Mouse (Mus musculus) telencephalon, adult 2 months (tissue): ENCODE data around the gene Lzts2.

Source experiments
- DNase-seq: peaks from one replicate; pipeline ENCODE4 v3.0.0-alpha.2; 2011; ENCODE audit warnings: low read depth, low spot score

The Lzts2 gene

GRCm38 (mm10) chr19:45014335-45014971 is at the start of gene Lzts2:
Gene Lzts2 (plus strand): TSS chr19:45014414.
- no peak for DNase-seq

- DNase-seq: no peak
Observed at GRCm38 (mm10) chr19:44965978-44966377, 48.2 kb upstream of the Lzts2 start.

- no peak for DNase-seq
Observed at GRCm38 (mm10) chr19:44968329-44968728, 45.9 kb upstream of the Lzts2 start.

GRCm38 (mm10) chr19:44976636-44977035 is 37.6 kb upstream of the Lzts2 start:
- DNase-seq: no peak

GRCm38 (mm10) chr19:44977148-44977547 is 37.1 kb upstream of the Lzts2 start:
- no peak for DNase-seq

GRCm38 (mm10) chr19:44980787-44981186 is 33.4 kb upstream of the Lzts2 start:
- DNase-seq: no peak

GRCm38 (mm10) chr19:44982477-44983115 is 31.6 kb upstream of the Lzts2 start:
- no peak for DNase-seq

GRCm38 (mm10) chr19:44983366-44983765 is 30.8 kb upstream of the Lzts2 start:
- DNase-seq: no peak

- DNase-seq: no peak
Observed at GRCm38 (mm10) chr19:44984420-44984819, 29.8 kb upstream of the Lzts2 start.

GRCm38 (mm10) chr19:44985159-44985988 is 28.8 kb upstream of the Lzts2 start:
- DNase-seq: no peak

- no peak for DNase-seq
Observed at GRCm38 (mm10) chr19:44987004-44987403, 27.2 kb upstream of the Lzts2 start.

GRCm38 (mm10) chr19:44987851-44988250 is 26.4 kb upstream of the Lzts2 start:
- DNase-seq: peak; percentile 85

GRCm38 (mm10) chr19:44988321-44988720 is 25.9 kb upstream of the Lzts2 start:
- DNase-seq: no peak

- no peak for DNase-seq
Observed at GRCm38 (mm10) chr19:44988831-44989566, 25.2 kb upstream of the Lzts2 start, which contains the start of gene Sema4g. Gene Sema4g (plus strand): TSS chr19:44989101.

GRCm38 (mm10) chr19:44989567-44990495 is 24.4 kb upstream of the Lzts2 start:
- no peak for DNase-seq

GRCm38 (mm10) chr19:44991031-44991430 is 23.2 kb upstream of the Lzts2 start:
- DNase-seq: no peak

- no peak for DNase-seq
Observed at GRCm38 (mm10) chr19:44992246-44992645, 22.0 kb upstream of the Lzts2 start.

GRCm38 (mm10) chr19:44992712-44993111 is 21.5 kb upstream of the Lzts2 start:
- DNase-seq: no peak

- DNase-seq: no peak
Observed at GRCm38 (mm10) chr19:44997786-44998185, 16.4 kb upstream of the Lzts2 start.

GRCm38 (mm10) chr19:44999647-45000046 is 14.6 kb upstream of the Lzts2 start:
- no peak for DNase-seq

GRCm38 (mm10) chr19:45002301-45002700 is 11.9 kb upstream of the Lzts2 start:
- DNase-seq: no peak
